Mouse (Mus musculus): Measurements from ENCODE around the gene Rcsd1. TPM values are rescaled to one million over a fixed set of nuclear protein-coding genes. Genes with fewer than 3 reads are reported as not detected.

Gene Rcsd1
- polyA plus RNA-seq, 1 experiment from 2014 or later: 43.1 TPM

- H3K27ac ChIP-seq: no peak overlapping the region
- no peaks in the 10 kb centered on the region for H3K9me3 ChIP-seq
- H3K4me3 ChIP-seq (replicated peaks): no peak overlapping the region
- no peaks in the 10 kb centered on the region for H3K36me3 ChIP-seq
- 53% methylated on average over 13 of the region's 13 CpGs for WGBS
- no peak overlapping the region for H3K9ac ChIP-seq
- no peak overlapping the region for H3K4me2 ChIP-seq
- no peaks in the 10 kb centered on the region for H3K4me1 ChIP-seq
- no peak for ATAC-seq (ENCODE audit: insufficient read depth, low FRiP score, low read depth)
- no peaks in the 10 kb centered on the region for H3K27me3 ChIP-seq (replicated peaks)
Measured at GRCm38 (mm10) chr1:165667380-165667779, 42.2 kb downstream of the Rcsd1 start.

GRCm38 (mm10) chr1:165666944-165667343, 42.6 kb downstream of the Rcsd1 start:
- Histone ChIP-seq H3K36me3 (no peaks in the 10 kb centered on the region), H3K4me3 (replicated peaks) (no peak overlapping the region), H3K9me3 (no peaks in the 10 kb centered on the region), H3K4me2 (no peak overlapping the region), H3K27me3 (replicated peaks) (no peaks in the 10 kb centered on the region), H3K27ac (no peak overlapping the region), H3K4me1 (no peaks in the 10 kb centered on the region), H3K9ac (no peak overlapping the region)
- no peak for ATAC-seq (ENCODE audit: insufficient read depth, low FRiP score, low read depth)
- WGBS: 89% methylated on average over 6 of the region's 6 CpGs

GRCm38 (mm10) chr1:165665758-165666157, 43.8 kb downstream of the Rcsd1 start:
- ATAC-seq (ENCODE audit: insufficient read depth, low FRiP score, low read depth): no peak
- Histone ChIP-seq H3K9ac (no peak overlapping the region), H3K27me3 (replicated peaks) (no peaks in the 10 kb centered on the region), H3K27ac (no peak overlapping the region), H3K4me1 (no peaks in the 10 kb centered on the region), H3K9me3 (no peaks in the 10 kb centered on the region), H3K4me3 (replicated peaks) (no peak overlapping the region), H3K4me2 (no peak overlapping the region), H3K36me3 (no peaks in the 10 kb centered on the region)
- 77% methylated on average over 5 of the region's 5 CpGs for WGBS

GRCm38 (mm10) chr1:165663277-165663676, 46.3 kb downstream of the Rcsd1 start:
- no peak overlapping the region for H3K4me2 ChIP-seq
- ATAC-seq (ENCODE audit: insufficient read depth, low FRiP score, low read depth): no peak
- H3K9me3 ChIP-seq: no peaks in the 10 kb centered on the region
- H3K36me3 ChIP-seq: no peaks in the 10 kb centered on the region
- H3K27me3 ChIP-seq (replicated peaks): no peaks in the 10 kb centered on the region
- 71% methylated on average over 16 of the region's 16 CpGs for WGBS
- H3K4me3 ChIP-seq (replicated peaks): no peak overlapping the region
- H3K4me1 ChIP-seq: no peaks in the 10 kb centered on the region
- no peak overlapping the region for H3K9ac ChIP-seq
- peak overlapping the region; percentile 59; the same call in 1 of the 2 replicates for H3K27ac ChIP-seq

GRCm38 (mm10) chr1:165662426-165663192, 46.9 kb downstream of the Rcsd1 start:
- H3K4me2 ChIP-seq: no peak overlapping the region
- WGBS: 63% methylated on average over 15 of the region's 15 CpGs
- no peaks in the 10 kb centered on the region for H3K4me1 ChIP-seq
- no peaks in the 10 kb centered on the region for H3K9me3 ChIP-seq
- H3K27ac ChIP-seq: no peak overlapping the region; the same call in 1 of the 2 replicates
- H3K27me3 ChIP-seq (replicated peaks): no peaks in the 10 kb centered on the region
- peaks cover 6% of the 10 kb centered on the region; the same call in 1 of the 2 replicates for H3K36me3 ChIP-seq
- H3K4me3 ChIP-seq (replicated peaks): no peak overlapping the region
- no peak overlapping the region for H3K9ac ChIP-seq
- ATAC-seq (ENCODE audit: insufficient read depth, low FRiP score, low read depth): no peak

GRCm38 (mm10) chr1:165661725-165662124, 47.8 kb downstream of the Rcsd1 start:
- Histone ChIP-seq H3K27ac (no peak overlapping the region), H3K9ac (no peak overlapping the region), H3K4me1 (no peaks in the 10 kb centered on the region), H3K4me2 (no peak overlapping the region), H3K36me3 (peaks cover 7% of the 10 kb centered on the region; the same call in 1 of the 2 replicates), H3K4me3 (replicated peaks) (no peak overlapping the region), H3K9me3 (no peaks in the 10 kb centered on the region), H3K27me3 (replicated peaks) (no peaks in the 10 kb centered on the region)
- WGBS: 81% methylated on average over 6 of the region's 6 CpGs
- no peak for ATAC-seq (ENCODE audit: insufficient read depth, low FRiP score, low read depth)

GRCm38 (mm10) chr1:165661191-165661590, 48.4 kb downstream of the Rcsd1 start:
- no peak for ATAC-seq (ENCODE audit: insufficient read depth, low FRiP score, low read depth)
- H3K4me3 ChIP-seq (replicated peaks): no peak overlapping the region
- H3K4me1 ChIP-seq: no peaks in the 10 kb centered on the region
- WGBS: 63% methylated on average over 3 of the region's 3 CpGs
- H3K27ac ChIP-seq: no peak overlapping the region
- H3K9me3 ChIP-seq: no peaks in the 10 kb centered on the region
- H3K27me3 ChIP-seq (replicated peaks): no peaks in the 10 kb centered on the region
- no peak overlapping the region for H3K9ac ChIP-seq
- H3K36me3 ChIP-seq: peaks cover 7% of the 10 kb centered on the region; the same call in 1 of the 2 replicates
- no peak overlapping the region for H3K4me2 ChIP-seq

- Histone ChIP-seq H3K4me1 (no peaks in the 10 kb centered on the region), H3K4me3 (replicated peaks) (no peak overlapping the region), H3K4me2 (no peak overlapping the region), H3K36me3 (peaks cover 7% of the 10 kb centered on the region; the same call in 1 of the 2 replicates), H3K9me3 (no peaks in the 10 kb centered on the region), H3K27ac (no peak overlapping the region), H3K9ac (no peak overlapping the region), H3K27me3 (replicated peaks) (no peaks in the 10 kb centered on the region)
- 19% methylated on average over 4 of the region's 4 CpGs for WGBS
- no peak for ATAC-seq (ENCODE audit: insufficient read depth, low FRiP score, low read depth)
Measured at GRCm38 (mm10) chr1:165660774-165661173, 48.8 kb downstream of the Rcsd1 start.

- H3K9ac ChIP-seq: no peak overlapping the region
- no peaks in the 10 kb centered on the region for H3K9me3 ChIP-seq
- no peak overlapping the region for H3K4me3 ChIP-seq (replicated peaks)
- no peaks in the 10 kb centered on the region for H3K27me3 ChIP-seq (replicated peaks)
- H3K27ac ChIP-seq: no peak overlapping the region
- ATAC-seq (ENCODE audit: insufficient read depth, low FRiP score, low read depth): no peak
- no peak overlapping the region for H3K4me2 ChIP-seq
- 40% methylated on average over 5 of the region's 5 CpGs for WGBS
- no peaks in the 10 kb centered on the region for H3K4me1 ChIP-seq
- peaks cover 19% of the 10 kb centered on the region for H3K36me3 ChIP-seq
Measured at GRCm38 (mm10) chr1:165658602-165659001, 51.0 kb downstream of the Rcsd1 start.

GRCm38 (mm10) chr1:165655482-165655881, 54.1 kb downstream of the Rcsd1 start:
- no peak overlapping the region for H3K4me2 ChIP-seq
- ATAC-seq (ENCODE audit: insufficient read depth, low FRiP score, low read depth): no peak
- 0 out of 2 replicates have a peak, but pooled peaks cover 3% of the 10 kb centered on the region for H3K4me1 ChIP-seq
- H3K27ac ChIP-seq: no peak overlapping the region
- no peak overlapping the region for H3K9ac ChIP-seq
- no peak overlapping the region for H3K4me3 ChIP-seq (replicated peaks)
- 61% methylated on average over 14 of the region's 14 CpGs for WGBS
- H3K9me3 ChIP-seq: no peaks in the 10 kb centered on the region
- peaks cover 19% of the 10 kb centered on the region for H3K36me3 ChIP-seq
- H3K27me3 ChIP-seq (replicated peaks): no peaks in the 10 kb centered on the region

- Histone ChIP-seq H3K4me1 (0 out of 2 replicates have a peak, but pooled peaks cover 3% of the 10 kb centered on the region), H3K27me3 (replicated peaks) (no peaks in the 10 kb centered on the region), H3K9me3 (no peaks in the 10 kb centered on the region), H3K4me3 (replicated peaks) (no peak overlapping the region), H3K9ac (no peak overlapping the region), H3K27ac (no peak overlapping the region), H3K36me3 (peaks cover 19% of the 10 kb centered on the region), H3K4me2 (no peak overlapping the region)
- WGBS: 69% methylated on average over 6 of the region's 6 CpGs
- ATAC-seq (ENCODE audit: insufficient read depth, low FRiP score, low read depth): no peak
Measured at GRCm38 (mm10) chr1:165655022-165655421, 54.5 kb downstream of the Rcsd1 start.

- Histone ChIP-seq H3K4me3 (replicated peaks) (no peak overlapping the region), H3K36me3 (peaks cover 19% of the 10 kb centered on the region)
- WGBS: 78% methylated on average over 14 of the region's 14 CpGs
Measured at GRCm38 (mm10) chr1:165653126-165653885, 56.3 kb downstream of the Rcsd1 start.

More at GRCm38 (mm10) chr1:165653126-165653885, 56.3 kb downstream of the Rcsd1 start:
- Histone ChIP-seq H3K4me2 (no peak overlapping the region), H3K9ac (no peak overlapping the region), H3K27ac (no peak overlapping the region), H3K27me3 (replicated peaks) (no peaks in the 10 kb centered on the region), H3K4me1 (0 out of 2 replicates have a peak, but pooled peaks cover 3% of the 10 kb centered on the region), H3K9me3 (no peaks in the 10 kb centered on the region)
- no peak for ATAC-seq (ENCODE audit: insufficient read depth, low FRiP score, low read depth)

Data from stomach, embryonic 15.5 days (tissue).